Mouse (Mus musculus) midbrain, embryonic 10.5 days (tissue): ENCODE data around the gene Sox6. TPM values are rescaled to one million over a fixed set of nuclear protein-coding genes. Genes with fewer than 3 reads are reported as not detected.
A peak's percentile ranks its signal among the peaks of the same experiment; 100 is the strongest.

Experiments used
- DNase-seq: peaks from one replicate; pipeline ENCODE4 v3.0.0-alpha.2; 2017; ENCODE audit warnings: low spot score
- H3K27ac ChIP-seq: fragments of 300-500 bp; sonication (generic); replicated peaks from 2 replicates; pipeline ENCODE4 v1.5.1; 2016; ENCODE audit warnings: mild to moderate bottlenecking
- H3K27me3 ChIP-seq: fragments of 300-500 bp; sonication (generic); 2 replicates; pipeline ENCODE4 v1.6.1; 2016; ENCODE audit warnings: low read depth, mild to moderate bottlenecking; ENCODE audit not compliant: poor library complexity, severe bottlenecking
- H3K36me3 ChIP-seq: fragments of 300-500 bp; sonication (generic); 2 replicates; pipeline ENCODE4 v1.6.1; 2016; ENCODE audit warnings: mild to moderate bottlenecking, moderate library complexity
- H3K4me1 ChIP-seq: fragments of 300-500 bp; sonication (generic); 2 replicates; pipeline ENCODE4 v1.6.1; 2016
- H3K4me3 ChIP-seq: fragments of 300-500 bp; sonication (generic); 2 replicates; pipeline ENCODE4 v1.5.1; 2016; ENCODE audit warnings: mild to moderate bottlenecking, moderate library complexity
- H3K9me3 ChIP-seq: fragments of 300-500 bp; sonication (generic); replicated peaks from 2 replicates; pipeline ENCODE4 v1.6.1; 2016; ENCODE audit warnings: mild to moderate bottlenecking
- WGBS: fragments of 180-500 bp; shearing (Covaris S2); methylation state at CpG from one replicate; pipeline ENCODE4 v1.1.7; 2016; 5-methylcytosine and 5-hydroxymethylcytosine counted together
- polyA plus RNA-seq: library from polyadenylated mRNA; unstranded; fragments of >200 nt; fragmentation: Nextera tagmentation; extraction: Ambion mirVana; gene quantifications from 2 replicates; pipeline ENCODE4 v1.2.1, GENCODE M21; 2016

Sox6 gene
- polyA plus RNA-seq, 1 experiment from 2014 or later, result 25.5 TPM

DNA sequence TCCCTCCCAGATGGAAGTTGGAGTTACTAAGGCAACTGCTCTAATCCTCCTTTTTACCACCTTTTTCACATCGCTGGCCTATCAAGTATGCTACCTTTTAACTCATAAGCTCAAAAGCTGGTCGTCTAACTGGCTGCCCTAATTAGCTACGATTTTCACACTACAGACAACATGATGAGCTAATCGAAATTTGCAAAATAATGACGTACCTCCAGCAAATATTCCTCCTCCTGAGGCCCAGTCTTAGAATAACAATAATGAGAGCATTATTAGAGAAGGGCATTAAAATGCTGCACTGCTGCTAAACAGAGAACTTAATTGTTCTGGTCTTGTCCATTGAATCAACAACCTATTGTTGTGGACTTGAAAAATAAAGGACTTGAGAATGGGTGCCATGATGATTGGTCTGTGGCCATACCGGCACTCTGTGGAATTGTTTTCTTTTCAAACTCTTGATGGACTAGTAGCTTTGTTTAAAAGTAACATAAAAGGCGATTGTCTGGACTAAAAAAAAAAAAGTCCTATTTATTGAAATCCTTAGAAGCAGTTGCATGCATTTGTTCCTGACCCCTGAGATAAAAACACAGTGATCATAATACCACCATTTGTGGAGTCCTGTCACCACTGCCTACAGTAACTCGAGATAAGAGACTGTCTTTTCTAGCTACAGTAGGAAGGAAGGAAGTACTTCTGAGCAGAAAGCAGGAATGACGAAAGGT is 172.5 kb downstream of the Sox6 start:
- Histone ChIP-seq H3K36me3 (no peaks in the 10 kb centered on the region), H3K27me3 (no peaks in the 10 kb centered on the region), H3K9me3 (no peaks in the 10 kb centered on the region), H3K4me3 (peak overlapping the region; percentile 14; the same call in 1 of the 2 replicates), H3K27ac (peak overlapping the region; percentile 77), H3K4me1 (peaks cover 53% of the 10 kb centered on the region)
- peak; percentile 28 for DNase-seq
- WGBS, result 8% methylated on average over 9 of the region's 9 CpGs

DNA sequence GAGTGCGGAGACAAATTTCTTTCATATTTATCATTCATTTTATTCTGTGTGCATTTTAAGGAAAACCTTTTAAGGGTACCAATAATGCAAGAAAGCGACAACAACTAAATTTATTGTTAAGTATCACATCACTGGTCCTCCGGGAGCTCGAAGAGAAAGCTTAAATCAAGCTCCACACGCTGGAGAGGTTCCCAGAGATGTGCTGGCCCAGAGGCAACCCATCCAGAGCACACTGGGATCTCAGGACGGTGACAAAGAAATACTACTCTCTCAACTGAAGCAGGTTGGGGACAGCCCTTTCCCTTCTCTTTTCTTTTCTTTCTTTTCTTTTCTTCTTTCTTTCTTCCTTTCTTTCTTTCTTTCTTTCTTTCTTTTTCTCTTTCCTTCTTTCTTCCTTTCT is 173.4 kb downstream of the Sox6 start:
- H3K27me3 ChIP-seq, result no peaks in the 10 kb centered on the region
- no peak for DNase-seq
- peak overlapping the region; percentile 77 for H3K27ac ChIP-seq
- peaks cover 53% of the 10 kb centered on the region for H3K4me1 ChIP-seq
- 37% methylated on average over 6 of the region's 6 CpGs for WGBS
- H3K36me3 ChIP-seq, result no peaks in the 10 kb centered on the region
- no peaks in the 10 kb centered on the region for H3K9me3 ChIP-seq
- no peak overlapping the region for H3K4me3 ChIP-seq

DNA sequence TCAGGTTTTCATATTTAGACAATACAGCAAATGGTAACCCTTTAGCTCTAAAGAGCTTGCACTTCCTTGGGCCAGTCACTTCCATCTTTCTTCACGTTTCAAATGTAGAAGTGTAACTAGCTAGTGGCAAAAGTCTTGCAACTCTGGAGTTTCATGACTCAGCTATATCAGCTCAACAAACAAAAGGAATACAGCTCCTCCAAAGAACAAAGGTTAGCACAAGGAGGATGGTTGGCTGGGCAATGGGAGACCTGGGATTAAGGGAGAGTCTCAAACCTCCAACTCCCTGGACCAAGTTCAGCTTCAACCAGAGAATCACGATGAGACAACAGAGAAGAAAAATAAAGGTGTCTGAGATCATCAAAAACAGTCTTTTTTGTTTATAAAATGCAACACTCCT is 174.2 kb downstream of the Sox6 start:
- no peak for DNase-seq
- no peak overlapping the region for H3K4me3 ChIP-seq
- H3K9me3 ChIP-seq, result no peaks in the 10 kb centered on the region
- peak overlapping the region; percentile 49; the same call in 1 of the 2 replicates for H3K27ac ChIP-seq
- no peaks in the 10 kb centered on the region for H3K36me3 ChIP-seq
- H3K27me3 ChIP-seq, result no peaks in the 10 kb centered on the region
- H3K4me1 ChIP-seq, result peaks cover 53% of the 10 kb centered on the region
- WGBS, result 29% methylated on average over 2 of the region's 2 CpGs

DNA sequence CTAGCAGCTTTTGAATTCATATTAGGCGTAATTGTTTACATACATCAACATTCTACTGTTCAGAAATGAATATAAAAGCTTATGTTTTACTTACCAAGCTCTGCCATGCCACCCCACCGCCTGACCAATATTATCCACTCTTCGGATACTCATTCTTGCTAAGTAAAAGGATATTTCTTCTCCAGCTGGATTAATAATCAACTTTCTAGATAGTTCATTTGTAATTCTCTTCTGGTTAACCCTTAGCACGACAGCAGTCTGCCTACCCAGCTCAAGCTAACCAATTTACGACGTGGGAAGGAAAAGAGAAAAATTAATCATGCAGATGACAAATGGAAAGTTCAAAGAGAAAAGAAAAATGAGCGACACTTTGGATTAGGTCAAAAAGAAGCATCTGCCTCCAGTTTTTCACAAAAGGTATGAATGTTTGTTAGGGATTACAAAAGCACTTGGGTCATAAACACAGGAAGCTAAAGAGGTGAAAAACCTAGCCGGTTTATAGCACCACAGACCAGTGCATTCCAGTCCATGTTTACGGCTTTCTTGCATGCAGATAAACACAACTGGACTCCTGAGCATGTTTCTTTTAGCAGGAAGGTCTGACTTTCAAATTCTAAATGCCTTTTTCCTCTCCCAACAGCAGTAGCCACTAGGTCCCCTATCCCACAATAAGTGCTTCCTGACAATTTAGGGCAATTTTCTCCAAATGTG is 178.8 kb downstream of the Sox6 start:
- WGBS, result 93% methylated on average over 9 of the region's 9 CpGs
- H3K4me3 ChIP-seq, result no peak overlapping the region
- no peak overlapping the region for H3K27ac ChIP-seq
- H3K4me1 ChIP-seq, result peaks cover 8% of the 10 kb centered on the region
- no peaks in the 10 kb centered on the region for H3K27me3 ChIP-seq
- no peaks in the 10 kb centered on the region for H3K36me3 ChIP-seq
- no peak for DNase-seq
- H3K9me3 ChIP-seq, result no peaks in the 10 kb centered on the region

DNA sequence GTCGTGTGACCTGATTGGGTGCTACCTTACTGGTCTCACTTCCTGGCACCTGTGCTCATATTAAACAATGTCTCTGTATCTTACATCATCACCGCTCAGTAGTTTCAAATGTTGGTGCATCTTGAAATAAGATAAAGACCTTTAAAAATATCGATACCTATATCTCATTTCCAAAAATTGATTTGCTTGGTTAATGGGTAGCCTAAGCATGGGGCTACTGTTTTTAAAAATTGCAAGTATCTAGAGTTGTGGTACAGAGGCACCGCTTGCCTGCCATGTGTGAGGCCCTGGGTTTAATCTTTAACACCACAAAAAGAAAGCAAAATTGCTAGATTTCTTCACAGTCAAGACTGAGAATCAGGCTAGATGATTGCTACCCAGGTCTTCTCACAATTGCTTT is 187.5 kb downstream of the Sox6 start:
- Histone ChIP-seq H3K36me3 (no peaks in the 10 kb centered on the region), H3K9me3 (no peaks in the 10 kb centered on the region), H3K4me3 (no peak overlapping the region), H3K27me3 (no peaks in the 10 kb centered on the region), H3K4me1 (no peaks in the 10 kb centered on the region), H3K27ac (no peak overlapping the region)
- DNase-seq, result no peak
- 95% methylated on average over 4 of the region's 4 CpGs for WGBS

DNA sequence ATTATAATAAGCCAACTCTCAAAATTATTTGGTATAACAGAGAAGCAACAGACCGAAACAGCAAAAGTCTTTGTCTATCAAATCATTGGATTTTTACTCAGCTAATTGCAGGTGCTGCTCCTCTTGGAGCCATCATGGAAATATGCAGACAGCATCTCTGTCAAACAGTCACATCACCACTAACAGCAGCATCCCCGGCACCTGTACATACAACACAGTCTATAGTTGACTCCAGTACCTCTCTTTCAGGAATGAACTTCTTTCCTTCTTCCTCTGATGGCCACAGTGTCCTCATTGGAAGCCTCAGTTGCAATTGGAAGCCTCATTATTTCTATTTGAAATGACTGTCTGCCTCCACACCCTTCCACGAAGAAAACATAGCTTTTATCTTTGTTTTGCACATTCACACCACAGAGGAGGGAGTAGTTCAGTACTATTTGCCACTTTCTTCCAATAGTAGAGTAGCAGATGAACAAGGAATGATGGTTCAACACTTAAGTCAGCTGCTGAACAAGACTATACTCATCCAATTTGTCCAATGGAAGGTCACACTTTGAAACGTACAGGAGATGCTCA is 192.7 kb downstream of the Sox6 start:
- no peaks in the 10 kb centered on the region for H3K36me3 ChIP-seq
- H3K27me3 ChIP-seq, result no peaks in the 10 kb centered on the region
- 86% methylated on average over 4 of the region's 4 CpGs for WGBS
- H3K4me1 ChIP-seq, result no peaks in the 10 kb centered on the region
- H3K27ac ChIP-seq, result no peak overlapping the region
- no peak for DNase-seq
- H3K4me3 ChIP-seq, result no peak overlapping the region
- no peaks in the 10 kb centered on the region for H3K9me3 ChIP-seq

DNA sequence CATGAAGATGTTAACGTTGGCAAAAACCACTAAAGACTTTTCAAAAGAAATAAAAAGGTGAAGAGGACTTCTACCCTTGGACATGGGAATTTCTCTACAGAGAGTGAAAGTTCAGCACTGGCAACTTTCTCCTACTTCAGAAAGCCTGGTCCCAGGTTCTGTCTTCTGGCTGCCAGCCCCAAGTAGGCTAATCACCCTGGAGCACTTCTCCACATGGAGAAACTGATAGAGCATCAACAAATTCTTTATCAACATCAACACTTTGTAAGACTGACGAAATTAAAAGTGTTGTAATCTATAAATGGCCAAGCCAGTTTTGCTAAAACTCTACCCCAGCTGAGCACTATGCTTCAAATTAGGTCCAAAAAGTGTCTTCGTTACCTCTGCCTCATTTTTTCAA is 193.7 kb downstream of the Sox6 start:
- Histone ChIP-seq H3K4me1 (no peaks in the 10 kb centered on the region), H3K27ac (no peak overlapping the region), H3K4me3 (no peak overlapping the region), H3K27me3 (no peaks in the 10 kb centered on the region), H3K36me3 (no peaks in the 10 kb centered on the region), H3K9me3 (no peaks in the 10 kb centered on the region)
- DNase-seq, result no peak
- WGBS, result 88% methylated on average over 3 of the region's 3 CpGs

DNA sequence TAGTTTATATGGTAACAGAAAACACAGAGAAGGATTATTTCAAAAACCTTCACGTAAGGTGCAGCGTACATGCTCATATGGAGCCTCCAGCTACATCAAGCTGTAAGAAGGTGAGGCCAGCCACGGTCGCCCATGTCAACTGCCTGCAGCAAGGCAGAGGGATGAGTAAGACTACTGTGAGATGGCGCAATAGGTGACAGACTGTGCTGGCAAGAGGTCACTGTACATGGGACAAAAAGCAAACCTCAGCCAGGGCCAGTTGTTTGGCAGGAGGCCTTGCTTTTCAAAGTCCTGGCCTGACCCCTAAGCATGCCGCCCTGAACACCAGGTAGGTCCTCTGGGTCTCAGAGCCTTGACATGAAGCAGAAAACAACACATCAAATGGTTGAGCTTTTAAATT is 194.2 kb downstream of the Sox6 start:
- H3K9me3 ChIP-seq, result no peaks in the 10 kb centered on the region
- no peak overlapping the region for H3K4me3 ChIP-seq
- DNase-seq, result no peak
- no peak overlapping the region for H3K27ac ChIP-seq
- 91% methylated on average over 6 of the region's 6 CpGs for WGBS
- no peaks in the 10 kb centered on the region for H3K4me1 ChIP-seq
- no peaks in the 10 kb centered on the region for H3K36me3 ChIP-seq
- no peaks in the 10 kb centered on the region for H3K27me3 ChIP-seq

DNA sequence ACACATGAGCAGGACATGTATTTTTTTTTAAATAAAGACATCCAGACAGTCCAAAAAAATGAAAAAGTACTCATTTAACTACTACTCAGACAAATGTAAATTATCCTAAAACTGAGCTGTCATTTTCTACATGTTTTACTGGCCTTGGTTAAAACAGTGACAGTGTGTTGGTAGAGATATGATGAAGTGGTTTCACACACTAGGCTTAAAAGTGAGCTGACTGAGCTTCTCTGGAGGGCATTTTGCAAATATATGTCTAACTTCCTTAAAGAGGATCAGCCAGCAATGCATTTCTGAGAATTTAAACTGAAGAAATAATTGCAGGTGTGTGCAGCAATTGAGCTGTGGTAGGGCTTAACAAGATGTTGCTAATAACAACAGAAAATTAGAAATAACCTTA is 196.3 kb downstream of the Sox6 start:
- Histone ChIP-seq H3K4me3 (no peak overlapping the region), H3K4me1 (no peaks in the 10 kb centered on the region), H3K36me3 (no peaks in the 10 kb centered on the region), H3K9me3 (no peaks in the 10 kb centered on the region), H3K27me3 (no peaks in the 10 kb centered on the region), H3K27ac (no peak overlapping the region)
- no peak for DNase-seq

DNA sequence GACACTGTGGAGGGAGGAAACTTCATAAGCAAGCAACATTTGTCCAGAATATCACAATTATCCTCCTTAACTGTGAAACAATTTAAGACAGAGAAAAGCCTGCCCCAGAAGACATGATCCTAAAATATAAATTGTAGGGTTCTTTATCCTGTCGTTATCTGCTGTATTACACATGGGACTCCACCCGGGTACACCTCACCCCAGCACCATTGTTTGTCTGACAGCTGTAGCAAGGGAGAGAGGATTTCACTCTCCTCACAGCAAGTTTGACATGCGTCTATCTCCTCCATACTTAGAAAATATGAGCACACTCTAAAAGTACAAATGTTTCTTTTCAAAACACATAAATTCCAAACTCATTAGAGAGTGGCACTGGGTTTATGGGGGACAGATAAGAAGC is 198.0 kb downstream of the Sox6 start:
- Histone ChIP-seq H3K9me3 (no peaks in the 10 kb centered on the region), H3K27me3 (no peaks in the 10 kb centered on the region), H3K4me3 (no peak overlapping the region), H3K27ac (no peak overlapping the region), H3K36me3 (no peaks in the 10 kb centered on the region), H3K4me1 (no peaks in the 10 kb centered on the region)
- 71% methylated on average over 3 of the region's 3 CpGs for WGBS
- no peak for DNase-seq

DNA sequence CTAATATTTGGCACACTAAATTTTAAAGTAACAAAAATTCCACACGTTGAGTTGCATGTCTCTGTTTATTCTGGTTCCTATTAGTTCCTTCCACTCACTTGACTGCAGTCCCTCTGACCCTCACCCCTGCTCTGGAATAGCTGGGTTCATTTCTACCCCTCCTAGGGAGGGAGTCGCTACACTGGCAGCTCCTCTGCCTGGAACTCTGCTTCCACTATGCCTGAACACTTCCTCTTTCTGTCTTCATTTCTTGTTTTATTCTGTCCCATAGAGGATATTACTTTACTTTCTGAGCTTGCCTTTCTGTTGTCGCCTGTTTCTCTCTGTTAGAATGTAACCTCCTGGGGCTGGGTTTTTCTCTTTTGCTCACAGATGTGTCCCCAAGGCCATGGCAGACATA is 203.6 kb downstream of the Sox6 start:
- no peak for DNase-seq
- 83% methylated on average over 3 of the region's 3 CpGs for WGBS
- Histone ChIP-seq H3K27me3 (no peaks in the 10 kb centered on the region), H3K36me3 (no peaks in the 10 kb centered on the region), H3K4me3 (no peak overlapping the region), H3K9me3 (no peaks in the 10 kb centered on the region), H3K27ac (no peak overlapping the region), H3K4me1 (peaks cover 29% of the 10 kb centered on the region)

DNA sequence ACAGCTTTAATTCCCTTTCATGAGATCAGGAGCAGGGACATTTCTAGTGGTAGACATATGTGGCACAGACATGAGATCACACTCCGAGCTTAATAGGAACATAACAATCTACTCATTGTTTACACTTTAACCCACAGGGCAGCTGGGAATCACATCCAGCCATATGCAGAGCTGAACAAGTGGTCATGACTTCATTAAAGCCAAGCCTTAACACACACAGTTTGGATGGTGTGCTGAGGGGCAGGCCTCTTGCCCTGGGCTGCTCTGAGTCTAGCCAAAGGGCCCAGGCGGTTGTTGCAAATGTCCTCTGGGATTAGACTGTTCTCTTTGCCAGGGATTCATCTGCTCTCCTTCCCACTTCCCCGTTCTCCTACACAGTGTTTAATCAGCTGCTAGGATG is 204.9 kb downstream of the Sox6 start:
- no peaks in the 10 kb centered on the region for H3K9me3 ChIP-seq
- no peak for DNase-seq
- 65% methylated on average over 3 of the region's 3 CpGs for WGBS
- H3K27me3 ChIP-seq, result no peaks in the 10 kb centered on the region
- no peak overlapping the region for H3K4me3 ChIP-seq
- H3K4me1 ChIP-seq, result peaks cover 34% of the 10 kb centered on the region
- H3K36me3 ChIP-seq, result no peaks in the 10 kb centered on the region
- H3K27ac ChIP-seq, result no peak overlapping the region
